Comparison of ENCODE assay signal across 7 mouse cellular contexts in genomic region chr11:75733227-75733940, GRCm38 (mm10). TPM values are rescaled to one million over a fixed set of nuclear protein-coding genes. Genes with fewer than 3 reads are reported as not detected.
DNase-seq lines count a peak whose midpoint lies in the region; ATAC-seq and TF ChIP-seq lines count a peak whose summit lies in the region.

No protein-coding gene starts in this region.

- peak overlapping the region; percentile 99 for H3K27ac ChIP-seq in forebrain, postnatal 0 days (ENCODE audit: low read depth, low read length)

- H3K9ac ChIP-seq in forebrain, postnatal 0 days, result peak overlapping the region; percentile 99

- no peaks in the 10 kb centered on the region for H3K9me3 ChIP-seq in forebrain, postnatal 0 days (ENCODE audit: low read length)

- WGBS in forebrain, postnatal 0 days, result under 1% methylated on average over 37 of the region's 52 CpGs

- no peaks in the 10 kb centered on the region for H3K27me3 ChIP-seq in forebrain, postnatal 0 days (ENCODE audit: insufficient read depth, low read length)

- peaks cover 5% of the 10 kb centered on the region; the same call in 1 of the 2 replicates for H3K36me3 ChIP-seq in forebrain, postnatal 0 days (ENCODE audit: insufficient read depth)

- no peak for TF ChIP-seq CTCF in forebrain, postnatal 0 days (IDR thresholded peaks at IDR 0.05; ENCODE audit: low read depth)

- peak; percentile 77 for DNase-seq in NIH3T3 (ENCODE audit: low read depth)
- peak; percentile 24 for DNase-seq in brain, embryonic 18.5 days (ENCODE audit: low read depth, low spot score)
- no peak for DNase-seq in forebrain, postnatal 0 days
- DNase-seq in heart, postnatal 4 days, result peak; percentile 77
- peak; percentile 50 to 62 for DNase-seq in left cerebral cortex, postnatal 14 days (ENCODE audit: low spot score in 2 of 2)
- peak; percentile 43 for DNase-seq in skeletal muscle tissue, adult 2 months (ENCODE audit: low read depth, low spot score)

- peak; percentile 67 for ATAC-seq in forebrain, postnatal 0 days
- ATAC-seq in megakaryocyte, adult 5-6 weeks (ENCODE audit: poor library complexity, severe bottlenecking), result peak; percentile 41

- H3K4me2 ChIP-seq in forebrain, postnatal 0 days (ENCODE audit: low read depth), result peak overlapping the region; percentile 73

- peaks cover 36% of the 10 kb centered on the region for H3K4me1 ChIP-seq in forebrain, postnatal 0 days (ENCODE audit: insufficient read depth)

- intact Hi-C loops in left cerebral cortex, postnatal 14 days (cut with DNase I), result no loop called here

- peak overlapping the region; percentile 84 for H3K4me3 ChIP-seq in forebrain, postnatal 0 days (ENCODE audit: low read depth, low read length)

RNA-seq across cellular contexts. Expression of gene Ywhae, which starts 0.7 kb away (rescaled TPM):
- total RNA-seq in forebrain, postnatal 0 days (2014; rRNA removed), result 309 and 330 TPM in 2 replicates
- polyA plus RNA-seq in forebrain, postnatal 0 days (2015; fragmentation: Nextera tagmentation; extraction: Ambion mirVana), result 1,517 and 1,700 TPM in 2 replicates
- total RNA-seq in heart, postnatal 4 days (2021), result 100 to 1,000 TPM; 826 to 885 TPM
- total RNA-seq in left cerebral cortex, postnatal 14 days (2021), result 1,000 to 10,000 TPM; 1,280 to 1,321 TPM
- total RNA-seq in megakaryocyte, adult 5-6 weeks (2015), result 494 and 497 TPM in 2 replicates
- total RNA-seq in megakaryocyte, adult 5-6 weeks (2017), result 231 and 282 TPM in 2 replicates

RNA-seq across cellular contexts. Expression of gene Crk, which starts 54.3 kb away (rescaled TPM):
- total RNA-seq in forebrain, postnatal 0 days (2014; rRNA removed), result 88.7 and 89.8 TPM in 2 replicates
- polyA plus RNA-seq in forebrain, postnatal 0 days (2015; fragmentation: Nextera tagmentation; extraction: Ambion mirVana), result 90.9 and 93.4 TPM in 2 replicates
- 100 to 1,000 TPM; 117 to 123 TPM for total RNA-seq in heart, postnatal 4 days (2021)
- 100 to 1,000 TPM; 119 to 132 TPM for total RNA-seq in left cerebral cortex, postnatal 14 days (2021)
- 52.1 and 54.9 TPM in 2 replicates for total RNA-seq in megakaryocyte, adult 5-6 weeks (2015)
- 50.7 and 56.2 TPM in 2 replicates for total RNA-seq in megakaryocyte, adult 5-6 weeks (2017)
